Mouse (Mus musculus) liver, adult 2 months (tissue): Measurements from ENCODE around the gene Shtn1. TPM values are rescaled to one million over a fixed set of nuclear protein-coding genes. Genes with fewer than 3 reads are reported as not detected.

ENCODE experiments used
- DNase-seq: peaks from one replicate; pipeline ENCODE4 v3.0.0-alpha.2; 2011; ENCODE audit warnings: low read depth, low spot score; ENCODE audit errors: extremely low read depth
- H3K27ac ChIP-seq: fragments of 200-500 bp; replicated peaks from 2 replicates; pipeline ENCODE4 v1.5.1; 2012; ENCODE audit warnings: low read depth, mild to moderate bottlenecking, control low read depth, inconsistent platforms, low read length; ENCODE audit not compliant: insufficient read depth
- H3K27me3 ChIP-seq: fragments of 200-500 bp; 2 replicates; pipeline ENCODE4 v1.6.1; 2012; ENCODE audit warnings: mild to moderate bottlenecking, moderate library complexity, low read length, inconsistent platforms; ENCODE audit not compliant: control insufficient read depth, insufficient read depth
- H3K36me3 ChIP-seq: fragments of 200-500 bp; 2 replicates; pipeline ENCODE4 v1.6.1; 2012; ENCODE audit warnings: low read length, inconsistent platforms; ENCODE audit not compliant: control insufficient read depth, insufficient read depth
- H3K4me1 ChIP-seq: fragments of 200-500 bp; 2 replicates; pipeline ENCODE4 v1.6.1; 2011; ENCODE audit warnings: low read length; ENCODE audit not compliant: control insufficient read depth, insufficient read depth
- H3K4me3 ChIP-seq: fragments of 200-500 bp; 2 replicates; pipeline ENCODE4 v1.5.1; 2011; ENCODE audit warnings: low read depth, mild to moderate bottlenecking, control low read depth, low read length, moderate library complexity; ENCODE audit not compliant: insufficient read depth
- H3K79me2 ChIP-seq: fragments of 200-500 bp; 2 replicates; pipeline ENCODE4 v1.6.1; 2012; ENCODE audit warnings: inconsistent platforms, mild to moderate bottlenecking, low read length, moderate library complexity; ENCODE audit not compliant: control insufficient read depth, insufficient read depth
- H3K9ac ChIP-seq: fragments of 200-500 bp; 2 replicates; pipeline ENCODE4 v1.6.1; 2012; ENCODE audit warnings: low read depth, mild to moderate bottlenecking, control low read depth, inconsistent platforms, low read length
- CTCF ChIP-seq: fragments of 200-500 bp; IDR thresholded peaks from 2 replicates; pipeline ENCODE4 v1.5.1; 2011; ENCODE audit warnings: low read depth, low read length, control low read depth
- POLR2A ChIP-seq: fragments of 200-500 bp; IDR thresholded peaks from 2 replicates; pipeline ENCODE4 v1.6.1; 2011; ENCODE audit warnings: low read length, control low read depth; ENCODE audit not compliant: insufficient read depth; ENCODE audit errors: extremely low read depth
- WGBS: fragments of 180-500 bp; shearing (Covaris S2); methylation state at CpG from one replicate; pipeline ENCODE4 v1.1.7; 2018; 5-methylcytosine and 5-hydroxymethylcytosine counted together
- polyA plus RNA-seq: library from polyadenylated mRNA; depleted of rRNA; stranded (reverse); fragments of >200 nt; gene quantifications from 2 replicates; pipeline ENCODE4 v1.2.3, GENCODE M21; 2012
- total RNA-seq: library from RNA; depleted of rRNA; stranded (reverse); fragments of >200 nt; gene quantifications from 2 replicates; pipeline ENCODE4 v1.2.3, GENCODE M21; 2014

The Shtn1 gene
- total and polyA plus RNA-seq, 2 experiments, result 4.9 to 10.4 TPM

DNA sequence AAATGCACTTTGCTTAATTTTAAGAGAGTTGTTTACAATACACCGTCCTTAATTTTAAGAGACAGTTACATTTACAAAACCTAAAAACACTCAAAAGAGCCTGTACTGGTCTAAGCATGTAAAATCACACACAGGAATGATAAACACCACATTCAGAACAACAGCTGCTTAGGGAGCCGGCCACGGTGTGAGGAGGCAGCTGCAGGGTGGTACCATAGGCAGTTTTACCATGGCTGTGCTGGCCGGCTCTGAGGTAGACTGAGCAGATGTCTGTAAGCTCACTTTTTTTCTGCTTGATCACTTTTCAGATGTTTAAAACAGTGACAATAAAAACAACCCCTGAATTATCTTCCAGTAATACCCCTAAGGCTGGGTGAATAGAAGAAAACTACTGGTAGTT, 42.7 kb downstream of the Shtn1 start:
- no peaks in the 10 kb centered on the region for H3K27me3 ChIP-seq

DNA sequence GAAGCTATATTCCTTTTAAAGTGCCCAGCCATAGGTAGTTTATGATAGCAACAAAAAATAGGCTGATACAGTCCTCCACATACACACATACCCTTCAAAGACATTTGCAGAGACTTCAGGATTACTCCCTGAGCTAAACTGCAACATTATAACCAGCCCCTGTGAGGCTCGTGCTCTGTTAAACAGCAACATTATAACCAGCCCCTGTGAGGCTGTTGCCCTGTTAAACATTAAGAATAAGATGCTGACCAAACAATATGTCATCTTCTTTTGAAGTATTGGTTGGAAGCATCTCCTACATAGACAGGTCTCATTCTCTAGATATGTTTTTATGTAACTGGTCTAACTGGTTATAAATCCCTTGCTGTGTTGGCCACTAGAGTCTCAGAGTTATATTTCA, 45.7 kb downstream of the Shtn1 start:
- 86% methylated on average over 1 of the region's 1 CpGs for WGBS

More for the DNA sequence above, 42.7 kb downstream of the Shtn1 start:
- H3K79me2 ChIP-seq, result no peaks in the 10 kb centered on the region
- no peak overlapping the region for H3K27ac ChIP-seq
- no peak overlapping the region for H3K9ac ChIP-seq
- TF ChIP-seq CTCF, result no peak
- no peak for TF ChIP-seq POLR2A
- 89% methylated on average over 4 of the region's 4 CpGs for WGBS
- DNase-seq, result no peak
- H3K4me3 ChIP-seq, result no peak overlapping the region
- no peaks in the 10 kb centered on the region for H3K4me1 ChIP-seq
- H3K36me3 ChIP-seq, result peaks cover 52% of the 10 kb centered on the region

DNA sequence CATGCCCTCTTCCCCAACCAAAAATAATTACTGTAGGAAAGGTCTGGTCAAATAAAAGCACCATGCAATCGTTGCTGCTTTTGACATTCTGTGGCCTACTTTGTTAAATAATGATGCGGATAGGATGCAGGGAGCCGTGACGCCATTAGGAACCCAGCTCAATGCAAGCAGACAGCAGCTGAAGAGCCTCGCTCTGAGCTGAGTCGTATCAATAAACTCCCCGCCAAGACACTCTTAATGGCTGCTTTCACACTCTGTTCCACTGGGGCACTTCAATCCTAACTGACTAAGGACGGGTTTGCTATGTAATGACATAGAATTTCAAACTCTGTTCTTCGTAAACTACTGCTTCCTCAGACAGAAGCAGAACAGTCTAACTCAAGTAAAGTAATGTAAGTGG, 46.9 kb downstream of the Shtn1 start:
- WGBS, result 92% methylated on average over 9 of the region's 9 CpGs
- no peak overlapping the region for H3K27ac ChIP-seq
- TF ChIP-seq POLR2A (no peak), CTCF (no peak)
- H3K27me3 ChIP-seq, result no peaks in the 10 kb centered on the region
- peaks cover 36% of the 10 kb centered on the region for H3K36me3 ChIP-seq
- peaks cover 8% of the 10 kb centered on the region; the same call in 1 of the 2 replicates for H3K4me1 ChIP-seq
- no peak overlapping the region for H3K9ac ChIP-seq
- H3K4me3 ChIP-seq, result no peak overlapping the region
- DNase-seq, result no peak
- H3K79me2 ChIP-seq, result no peaks in the 10 kb centered on the region

More for the DNA sequence above, 45.7 kb downstream of the Shtn1 start:
- no peak overlapping the region for H3K4me3 ChIP-seq
- H3K79me2 ChIP-seq, result no peaks in the 10 kb centered on the region
- H3K27me3 ChIP-seq, result no peaks in the 10 kb centered on the region
- DNase-seq, result no peak
- no peak overlapping the region for H3K27ac ChIP-seq
- H3K4me1 ChIP-seq, result no peaks in the 10 kb centered on the region
- H3K9ac ChIP-seq, result no peak overlapping the region
- peaks cover 44% of the 10 kb centered on the region for H3K36me3 ChIP-seq
- TF ChIP-seq CTCF (no peak), POLR2A (no peak)

DNA sequence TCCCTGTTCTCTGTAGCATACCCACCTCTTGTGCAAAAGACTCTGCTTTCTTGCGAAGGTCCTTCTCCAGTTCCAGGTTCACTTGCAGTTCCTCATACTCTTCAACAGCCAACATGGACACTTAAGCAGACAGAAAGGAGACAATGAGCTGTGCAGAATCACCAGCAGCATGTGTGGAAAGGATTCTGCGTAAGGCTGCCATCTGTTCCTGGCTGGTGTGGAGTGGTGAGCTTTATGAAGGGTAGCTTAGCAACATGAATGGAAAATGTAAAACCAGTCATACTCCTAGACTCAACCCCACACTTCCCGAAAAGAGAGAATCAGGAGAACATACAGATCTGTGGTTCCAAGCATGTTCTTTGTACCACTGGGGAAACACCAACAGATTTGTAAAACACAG, 47.8 kb downstream of the Shtn1 start:
- DNase-seq, result no peak
- H3K4me3 ChIP-seq, result no peak overlapping the region
- WGBS, result 98% methylated on average over 3 of the region's 3 CpGs
- no peaks in the 10 kb centered on the region for H3K79me2 ChIP-seq
- TF ChIP-seq POLR2A (no peak), CTCF (no peak)
- H3K9ac ChIP-seq, result no peak overlapping the region
- peaks cover 31% of the 10 kb centered on the region for H3K36me3 ChIP-seq
- H3K4me1 ChIP-seq, result peaks cover 8% of the 10 kb centered on the region; the same call in 1 of the 2 replicates
- no peak overlapping the region for H3K27ac ChIP-seq
- no peaks in the 10 kb centered on the region for H3K27me3 ChIP-seq

DNA sequence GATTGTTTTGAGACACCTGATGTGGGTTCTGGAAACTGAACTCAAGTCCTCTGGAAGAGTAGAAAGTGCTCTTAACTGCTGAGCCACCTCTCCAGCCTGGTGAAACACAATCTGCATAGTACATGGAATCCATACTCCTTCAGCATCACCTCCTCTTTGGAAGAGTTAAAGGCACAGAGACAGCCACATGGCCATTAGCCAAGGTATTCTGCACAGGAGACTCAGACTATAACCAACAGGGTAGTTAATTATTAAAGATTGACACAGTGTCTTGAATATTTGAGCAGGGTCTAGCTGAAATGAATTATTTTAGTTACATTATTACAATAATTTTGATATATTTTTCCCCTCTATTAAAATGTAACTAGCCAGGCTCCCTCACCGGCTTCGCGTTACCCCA, 52.0 kb downstream of the Shtn1 start:
- Histone ChIP-seq H3K27ac (peak overlapping the region; percentile 37), H3K4me1 (peaks cover 8% of the 10 kb centered on the region; the same call in 1 of the 2 replicates), H3K4me3 (no peak overlapping the region), H3K36me3 (peaks cover 31% of the 10 kb centered on the region), H3K27me3 (no peaks in the 10 kb centered on the region), H3K79me2 (0 out of 2 replicates have a peak, but pooled peaks cover 3% of the 10 kb centered on the region), H3K9ac (no peak overlapping the region)
- TF ChIP-seq CTCF (no peak), POLR2A (no peak)
- 71% methylated on average over 3 of the region's 3 CpGs for WGBS
- DNase-seq, result peak; percentile 64

DNA sequence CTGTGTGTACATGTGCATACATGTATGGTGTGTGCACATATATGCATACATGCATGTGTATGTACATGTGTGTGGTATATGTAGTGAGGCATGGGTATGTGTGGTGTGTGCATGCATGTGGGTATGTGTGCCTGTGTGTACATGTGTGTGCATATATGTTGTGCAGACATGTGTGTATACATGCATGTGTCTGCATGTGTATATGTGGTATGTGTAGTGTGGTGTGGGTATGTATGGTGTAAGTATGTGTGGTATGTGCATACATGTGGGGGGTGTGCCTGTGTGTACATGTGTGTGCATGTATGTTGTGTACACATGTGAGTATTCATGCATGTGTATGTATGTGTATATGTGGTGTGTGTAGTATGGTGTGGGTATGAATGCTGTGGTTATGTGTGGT, 54.3 kb downstream of the Shtn1 start:
- peaks cover 30% of the 10 kb centered on the region for H3K36me3 ChIP-seq
- 0 out of 2 replicates have a peak, but pooled peaks cover 3% of the 10 kb centered on the region for H3K79me2 ChIP-seq
- H3K4me1 ChIP-seq, result peaks cover 8% of the 10 kb centered on the region; the same call in 1 of the 2 replicates
- no peaks in the 10 kb centered on the region for H3K27me3 ChIP-seq
- DNase-seq, result no peak
- H3K27ac ChIP-seq, result no peak overlapping the region
- TF ChIP-seq CTCF (no peak), POLR2A (no peak)
- no peak overlapping the region for H3K9ac ChIP-seq
- H3K4me3 ChIP-seq, result no peak overlapping the region
